Mouse (Mus musculus): ENCODE data around the gene Rbp4. TPM values are rescaled to one million over a fixed set of nuclear protein-coding genes. Genes with fewer than 3 reads are reported as not detected.

Gene Rbp4
- total RNA-seq, 2 experiments from 2014 or later: not detected

DNA sequence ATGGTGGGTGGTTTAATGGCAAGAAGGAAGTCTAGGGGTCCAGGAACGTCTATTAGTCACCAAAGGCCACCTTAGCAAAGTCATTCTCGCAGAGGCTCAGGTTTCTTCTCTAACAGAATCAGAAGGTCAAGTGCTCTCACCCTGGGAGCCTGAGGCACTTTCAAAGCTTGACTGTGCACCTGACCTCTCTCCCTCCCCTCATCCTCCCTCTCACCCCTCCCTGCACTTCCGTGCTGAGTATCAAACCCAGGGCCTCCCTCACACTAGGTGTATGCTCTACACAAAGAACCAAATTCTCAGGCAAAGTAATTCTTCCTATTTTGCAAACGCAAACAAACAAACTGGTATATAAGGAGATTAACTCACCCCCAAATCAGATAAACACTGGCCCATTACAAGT lies 28.9 kb downstream of the Rbp4 start:
- no peak for ATAC-seq (replicated peaks; ENCODE audit: poor library complexity, severe bottlenecking)

DNA sequence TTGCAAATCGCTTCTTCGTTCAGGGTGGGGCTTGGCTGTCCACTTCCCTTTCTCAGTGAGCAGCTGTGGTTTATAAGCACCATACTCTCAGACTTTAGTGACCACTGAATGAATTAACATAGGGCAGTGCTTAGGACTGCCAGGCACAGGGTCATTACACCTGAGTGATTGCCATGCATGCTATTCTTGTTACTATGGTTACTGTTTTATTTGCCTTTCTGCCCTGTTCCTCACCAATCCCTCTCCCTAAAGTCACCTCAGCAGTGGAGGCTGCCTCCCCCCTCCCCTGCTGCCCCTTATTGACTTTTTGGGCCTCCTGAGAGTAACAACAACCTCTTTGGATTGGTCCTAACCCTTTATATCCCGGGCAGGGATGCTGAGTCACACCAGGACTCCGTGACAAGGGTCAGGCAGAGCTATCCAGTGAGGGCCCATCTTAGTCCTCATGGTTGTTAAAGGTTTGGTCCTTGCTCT lies 33.5 kb downstream of the Rbp4 start:
- peak; percentile 41; the same call in 1 of the 2 replicates for ATAC-seq (replicated peaks; ENCODE audit: poor library complexity, severe bottlenecking)

DNA sequence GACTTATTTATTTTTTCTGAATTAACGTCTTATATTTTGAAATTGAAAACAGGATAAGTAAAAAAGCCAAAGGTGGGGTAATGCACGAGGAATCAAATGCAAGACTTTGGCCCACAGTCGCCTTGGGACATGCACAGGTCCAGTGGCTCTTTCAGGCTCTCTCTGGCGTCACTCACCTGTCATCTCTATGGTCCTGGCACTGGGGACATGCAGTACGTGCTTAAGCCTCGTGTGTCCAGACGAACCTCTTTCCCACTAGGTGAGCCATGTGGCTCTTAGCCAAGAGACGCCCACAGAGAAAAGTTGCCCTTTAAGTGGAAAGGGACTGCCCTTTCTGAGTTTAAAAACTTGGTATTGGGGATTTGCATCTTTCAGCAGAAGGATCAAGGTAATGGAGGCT lies 35.7 kb downstream of the Rbp4 start:
- ATAC-seq (replicated peaks; ENCODE audit: poor library complexity, severe bottlenecking): no peak

DNA sequence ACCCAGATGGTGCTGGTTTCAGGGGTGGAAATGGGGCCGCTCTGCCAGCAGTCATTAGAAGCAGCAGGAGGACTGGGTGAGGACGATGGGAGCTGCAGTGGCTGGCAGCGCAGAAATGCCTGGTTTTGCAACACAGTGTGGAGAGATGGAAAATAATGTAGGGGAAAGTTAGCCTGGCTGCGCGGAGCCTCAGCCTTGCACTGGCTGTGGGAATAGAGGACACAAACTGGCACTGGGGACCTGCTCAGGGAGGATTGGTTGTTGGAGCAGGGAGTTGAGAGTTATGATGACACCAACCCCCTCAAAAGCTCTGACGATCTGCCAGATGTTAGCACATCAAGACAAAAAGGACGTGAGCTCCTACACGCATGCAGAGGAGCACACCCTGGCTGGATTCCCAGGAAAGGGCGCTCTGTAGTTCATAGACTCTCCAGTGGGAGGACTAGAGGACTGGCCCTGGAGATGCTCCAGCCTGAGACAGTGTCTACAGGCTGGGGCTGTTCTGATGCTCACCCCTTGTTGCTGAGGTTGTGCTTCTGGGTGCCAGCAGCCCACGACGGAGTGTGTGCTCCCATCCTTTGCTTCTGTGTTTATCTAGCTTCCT lies 38.0 kb downstream of the Rbp4 start:
- ATAC-seq (replicated peaks; ENCODE audit: poor library complexity, severe bottlenecking): peak; percentile 51

DNA sequence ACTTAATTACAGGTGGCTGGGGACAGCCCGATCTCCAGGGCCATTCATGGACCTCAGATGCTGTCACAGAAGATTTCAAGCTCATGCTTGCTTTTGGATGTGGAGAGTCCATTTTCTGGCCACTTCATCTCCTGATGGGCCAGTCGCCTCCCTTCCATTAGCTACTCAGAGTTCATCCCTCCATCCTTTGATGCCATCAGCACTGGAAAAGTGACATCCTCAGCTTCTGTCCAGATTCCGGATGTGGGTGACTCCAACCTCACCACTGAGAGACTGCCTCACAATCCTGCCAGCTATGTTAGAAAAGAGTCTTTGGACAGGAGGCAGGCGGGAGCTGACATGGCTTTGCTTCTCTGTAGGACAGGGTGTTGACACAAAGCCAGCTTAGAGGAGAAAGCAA lies 39.2 kb downstream of the Rbp4 start:
- no peak for ATAC-seq (replicated peaks; ENCODE audit: poor library complexity, severe bottlenecking)

DNA sequence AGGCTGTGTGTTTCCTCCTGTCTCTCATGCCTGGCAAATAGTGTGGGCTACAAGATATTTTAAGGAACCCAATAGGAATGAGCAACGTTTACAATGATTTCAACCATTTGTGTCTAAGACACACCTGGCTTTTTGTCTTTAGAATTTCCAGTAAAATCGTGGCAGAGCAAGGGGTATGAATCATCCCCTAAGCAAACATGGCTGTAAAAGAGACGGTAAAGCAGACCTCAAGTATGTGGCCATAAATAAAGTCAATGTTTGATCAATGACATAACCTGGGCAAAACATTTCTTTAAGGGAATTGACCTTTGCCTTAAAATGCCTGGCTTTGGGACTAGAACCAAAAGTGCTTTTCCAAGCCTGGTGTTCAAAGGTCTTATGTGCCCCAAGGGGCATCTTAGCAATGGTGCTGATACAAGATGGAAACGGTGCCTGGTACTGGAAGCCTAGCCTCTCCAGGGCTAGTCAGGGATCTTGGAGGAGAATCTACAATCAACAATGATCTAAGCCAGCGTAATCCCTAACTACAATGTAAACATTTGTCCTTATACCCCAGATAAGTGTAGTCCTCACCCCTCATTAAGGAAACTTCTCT lies 42.1 kb downstream of the Rbp4 start:
- ATAC-seq (replicated peaks; ENCODE audit: poor library complexity, severe bottlenecking): no peak

DNA sequence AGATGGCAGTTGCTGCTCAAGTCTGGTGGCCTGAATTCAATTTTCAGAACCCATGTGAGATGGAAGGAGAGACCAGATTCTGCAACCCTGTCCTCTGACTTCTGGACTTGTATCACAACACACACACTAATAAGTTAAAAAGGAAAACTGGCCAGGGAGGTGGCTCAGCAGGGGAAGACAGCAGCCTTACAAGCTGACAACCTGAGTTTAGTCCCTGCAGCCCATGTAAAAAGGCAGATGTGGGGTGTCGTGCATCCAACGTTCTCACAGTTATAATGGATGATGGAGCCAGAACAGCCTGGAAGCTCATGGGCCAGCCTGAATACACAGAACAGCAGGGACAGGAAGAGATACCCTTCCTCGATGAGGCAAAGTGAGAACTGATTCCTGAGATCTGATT lies 43.7 kb downstream of the Rbp4 start:
- ATAC-seq (replicated peaks; ENCODE audit: poor library complexity, severe bottlenecking): no peak

DNA sequence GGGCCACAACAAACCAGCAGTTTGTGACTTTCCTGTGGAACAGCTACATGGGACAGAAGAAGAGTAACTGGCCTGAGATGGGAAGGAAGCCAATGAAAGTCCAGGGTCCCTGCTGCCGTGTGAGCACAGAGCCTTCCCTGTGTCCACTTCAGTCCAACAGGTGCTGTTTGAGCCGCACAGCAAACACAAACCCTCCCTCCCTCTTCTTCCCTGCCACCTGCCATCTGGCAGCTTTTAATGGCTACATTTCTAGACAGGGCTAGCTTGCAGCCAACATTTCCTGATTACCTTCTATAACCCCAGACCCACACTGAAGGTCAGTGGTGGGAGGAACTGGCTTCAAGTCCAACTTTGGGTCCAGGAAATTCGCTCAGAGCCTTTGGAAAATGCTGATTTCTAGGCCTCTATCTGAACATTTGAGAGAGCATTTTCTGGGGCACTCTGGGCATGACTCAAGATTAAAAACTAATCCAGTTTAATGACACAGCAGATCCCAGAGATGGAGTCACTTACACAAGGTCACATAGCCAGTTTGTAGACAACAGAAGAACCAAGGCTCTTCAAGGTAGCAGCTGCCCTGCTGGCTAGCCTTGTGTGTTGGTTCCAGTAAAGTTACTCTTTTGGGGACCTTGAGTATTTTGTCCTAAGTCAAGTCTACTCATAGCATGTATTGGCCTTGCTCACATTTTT lies 47.1 kb downstream of the Rbp4 start:
- no peak for ATAC-seq (replicated peaks; ENCODE audit: poor library complexity, severe bottlenecking)

DNA sequence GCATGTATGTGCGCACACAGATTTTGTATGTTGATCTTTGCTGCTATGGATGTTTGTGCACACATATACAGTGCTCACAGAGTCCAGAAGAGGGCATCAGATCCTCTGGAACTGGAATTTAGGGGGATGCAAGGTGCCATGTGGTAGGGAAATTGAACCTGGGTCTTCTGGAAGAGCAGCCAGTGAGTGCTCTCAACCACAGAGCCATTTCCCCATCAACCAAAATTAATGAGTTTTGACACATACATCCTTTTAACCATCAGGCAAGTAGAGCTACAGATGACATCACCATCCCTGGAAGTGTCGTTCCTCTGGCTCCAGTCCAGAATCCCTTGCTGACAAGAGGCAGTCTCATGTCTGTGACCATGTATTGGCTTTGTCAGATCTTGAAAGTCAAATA lies 48.8 kb downstream of the Rbp4 start:
- ATAC-seq (replicated peaks; ENCODE audit: poor library complexity, severe bottlenecking): 0 out of 2 replicates have a peak, but pooled peaks have one; percentile 17

DNA sequence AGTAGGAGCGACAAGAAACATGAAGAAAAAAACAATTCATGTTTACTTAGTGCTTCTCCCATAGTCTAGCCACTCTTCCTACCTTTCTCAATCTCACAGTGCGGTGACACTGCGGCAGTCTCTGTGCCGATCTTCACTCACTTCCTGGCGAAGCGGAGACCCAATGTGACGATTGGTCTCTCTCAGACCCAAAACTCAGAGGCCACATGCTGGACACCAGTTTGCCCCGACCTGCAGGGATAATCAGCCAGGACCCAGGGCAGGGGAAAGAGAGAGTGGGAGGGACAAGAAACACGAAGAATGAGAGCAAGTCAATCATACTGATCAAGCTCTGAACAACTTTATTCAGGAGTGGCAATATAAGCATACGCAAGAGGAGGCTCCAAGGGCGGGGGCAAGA lies 50.0 kb downstream of the Rbp4 start:
- no peak for ATAC-seq (replicated peaks; ENCODE audit: poor library complexity, severe bottlenecking)

DNA sequence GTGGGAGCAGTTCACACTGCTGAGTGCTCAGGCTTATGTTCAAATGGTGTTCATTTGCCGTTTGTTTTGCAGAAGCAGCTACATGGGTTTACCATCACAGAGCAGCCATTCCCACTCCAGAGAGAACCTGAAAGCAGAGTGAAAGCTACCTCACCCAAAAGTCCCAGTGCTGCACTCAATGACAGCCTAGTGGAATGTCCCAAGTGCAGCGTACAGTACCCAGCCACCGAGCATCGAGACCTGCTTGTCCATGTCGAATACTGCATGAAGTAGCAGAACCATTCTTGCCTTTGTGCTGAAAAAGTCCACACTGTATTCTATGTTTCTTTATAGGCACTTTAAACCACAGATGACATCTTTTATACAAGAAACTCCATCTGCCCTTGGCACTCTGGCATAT lies 51.9 kb downstream of the Rbp4 start:
- ATAC-seq (replicated peaks; ENCODE audit: poor library complexity, severe bottlenecking): no peak

Other genes starting within 250 kb of the Rbp4 start
- gene Myof, start 81.7 kb downstream of the Rbp4 start, total RNA-seq (2014; fragmentation: Nextera tagmentation): 2.3 and 6.7 TPM in 2 replicates
- gene Myof, start 81.7 kb downstream of the Rbp4 start, total RNA-seq (2017): 1.0 and 1.1 TPM in 2 replicates
- gene Cep55, start 70.3 kb downstream of the Rbp4 start, total RNA-seq (2014; fragmentation: Nextera tagmentation): 16.1 and 21.4 TPM in 2 replicates
- gene Cep55, start 70.3 kb downstream of the Rbp4 start, total RNA-seq (2017): 57.7 and 60.0 TPM in 2 replicates
- not detected in 2 replicates for gene Ffar4, start 28.2 kb downstream of the Rbp4 start, total RNA-seq (2014; fragmentation: Nextera tagmentation)
- 0.47 TPM in 1 of 2 replicates, not detected in the other for gene Ffar4, start 28.2 kb downstream of the Rbp4 start, total RNA-seq (2017)
- gene Pde6c, start 7.5 kb upstream of the Rbp4 start, total RNA-seq (2014; fragmentation: Nextera tagmentation): not detected in 2 replicates
- not detected in 2 replicates for gene Pde6c, start 7.5 kb upstream of the Rbp4 start, total RNA-seq (2017)
- gene Fra10ac1, start 98.9 kb upstream of the Rbp4 start, total RNA-seq (2014; fragmentation: Nextera tagmentation): 23.0 and 36.0 TPM in 2 replicates
- gene Fra10ac1, start 98.9 kb upstream of the Rbp4 start, total RNA-seq (2017): 41.0 and 45.0 TPM in 2 replicates
- gene Lgi1, start 139.3 kb upstream of the Rbp4 start, total RNA-seq (2014; fragmentation: Nextera tagmentation): 2.4 TPM in 1 of 2 replicates, not detected in the other
- gene Lgi1, start 139.3 kb upstream of the Rbp4 start, total RNA-seq (2017): 0.39 TPM in 1 of 2 replicates, not detected in the other